Mouse (Mus musculus) T-cell, adult 2 months (primary cell): ENCODE data around the gene Epx.

ENCODE experiments used
- DNase-seq: peaks from one replicate; pipeline ENCODE4 v3.0.0; 2022; ENCODE audit warnings: low spot score

The Epx gene

DNA sequence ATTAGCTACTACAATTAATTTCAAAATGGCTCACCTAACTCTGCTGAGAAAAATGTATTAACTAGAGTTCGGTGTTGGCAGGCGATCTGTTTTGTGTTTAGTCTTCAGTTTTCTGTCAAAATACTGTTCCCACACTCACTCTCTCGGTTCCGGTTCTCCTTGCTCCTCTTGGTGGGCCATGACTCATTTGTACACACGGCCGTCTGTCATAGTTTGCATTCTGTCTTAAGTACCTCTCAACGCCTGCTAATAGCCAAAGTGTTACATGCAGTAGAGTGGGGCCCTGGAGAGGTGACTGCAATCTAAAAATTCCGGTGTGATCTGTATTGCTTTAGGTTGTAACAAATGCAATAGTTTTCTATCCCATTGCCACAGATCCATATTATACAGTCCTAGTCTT lies 34.7 kb downstream of the Epx start:
- DNase-seq: no peak

DNA sequence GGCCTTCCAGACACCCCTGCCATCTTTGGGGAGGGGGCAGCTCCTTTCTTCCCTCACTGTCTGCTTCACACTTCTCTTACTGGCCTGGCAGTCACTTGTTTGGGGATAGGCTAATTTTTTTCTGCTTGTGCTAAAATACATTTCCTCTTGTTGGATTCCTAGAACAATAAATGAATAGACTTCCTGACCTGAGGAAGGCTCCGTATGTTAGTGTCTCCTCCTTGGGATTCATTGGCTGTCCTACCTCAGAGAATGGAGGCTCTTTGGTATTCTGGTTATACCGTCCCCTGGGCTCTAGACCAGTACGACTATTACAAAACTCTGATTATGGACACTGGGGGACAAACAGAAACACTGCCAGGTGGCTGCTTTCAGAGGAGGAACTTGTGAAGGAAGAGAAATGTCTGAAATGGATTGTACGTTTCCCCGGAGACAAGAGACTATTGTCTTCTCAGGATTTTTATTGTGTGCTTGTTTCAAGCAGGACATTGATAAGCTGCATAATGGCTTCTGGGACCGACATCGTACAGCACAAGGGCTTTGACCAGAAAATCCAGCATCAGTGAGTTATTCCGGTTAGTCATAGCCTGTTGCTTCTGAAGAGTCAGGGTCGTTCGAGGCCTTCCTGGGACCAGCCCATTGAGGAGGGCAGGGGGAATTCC lies 47.0 kb downstream of the Epx start, which contains the start of gene Lpo:
TSS of gene Lpo (minus strand) at position 51 of the 662 bp plus-strand sequence.
- no peak for DNase-seq

DNA sequence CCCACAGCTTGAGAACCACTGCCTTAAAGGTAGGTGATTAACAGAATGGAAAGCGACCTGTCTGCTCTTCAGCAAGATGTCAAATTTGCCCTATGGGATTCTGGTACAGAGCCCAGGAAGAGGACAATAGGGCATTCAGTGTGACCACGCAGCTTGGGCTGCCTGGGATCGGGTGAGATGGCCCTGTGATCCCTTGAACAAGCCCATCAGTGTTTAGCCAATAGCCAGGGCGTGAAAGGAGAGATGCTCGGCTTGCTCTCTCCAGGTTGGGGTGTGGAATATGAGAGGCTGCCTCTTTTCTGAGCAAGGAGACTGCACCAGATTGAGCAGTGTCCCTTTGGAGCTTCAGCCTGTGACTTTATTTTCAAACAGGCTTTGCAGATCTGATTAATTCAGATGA lies 53.8 kb downstream of the Epx start:
- DNase-seq: no peak

DNA sequence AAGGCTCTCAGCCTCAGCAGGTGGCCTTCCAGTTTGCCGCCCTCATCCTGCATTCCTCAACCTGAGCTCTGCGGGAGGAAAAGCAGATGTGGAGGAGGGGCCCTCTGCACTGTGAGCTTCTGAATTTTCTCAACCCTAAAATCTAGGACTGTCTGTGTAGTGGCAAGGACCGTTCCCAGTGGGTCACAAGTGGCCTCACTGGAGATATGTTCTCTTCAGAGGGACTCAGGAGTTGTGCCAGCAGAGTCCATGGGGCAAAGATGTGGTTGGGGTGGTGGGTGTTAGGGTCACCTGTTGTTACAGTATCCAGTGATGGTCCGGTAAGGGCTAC lies 57.9 kb downstream of the Epx start:
- DNase-seq: no peak

DNA sequence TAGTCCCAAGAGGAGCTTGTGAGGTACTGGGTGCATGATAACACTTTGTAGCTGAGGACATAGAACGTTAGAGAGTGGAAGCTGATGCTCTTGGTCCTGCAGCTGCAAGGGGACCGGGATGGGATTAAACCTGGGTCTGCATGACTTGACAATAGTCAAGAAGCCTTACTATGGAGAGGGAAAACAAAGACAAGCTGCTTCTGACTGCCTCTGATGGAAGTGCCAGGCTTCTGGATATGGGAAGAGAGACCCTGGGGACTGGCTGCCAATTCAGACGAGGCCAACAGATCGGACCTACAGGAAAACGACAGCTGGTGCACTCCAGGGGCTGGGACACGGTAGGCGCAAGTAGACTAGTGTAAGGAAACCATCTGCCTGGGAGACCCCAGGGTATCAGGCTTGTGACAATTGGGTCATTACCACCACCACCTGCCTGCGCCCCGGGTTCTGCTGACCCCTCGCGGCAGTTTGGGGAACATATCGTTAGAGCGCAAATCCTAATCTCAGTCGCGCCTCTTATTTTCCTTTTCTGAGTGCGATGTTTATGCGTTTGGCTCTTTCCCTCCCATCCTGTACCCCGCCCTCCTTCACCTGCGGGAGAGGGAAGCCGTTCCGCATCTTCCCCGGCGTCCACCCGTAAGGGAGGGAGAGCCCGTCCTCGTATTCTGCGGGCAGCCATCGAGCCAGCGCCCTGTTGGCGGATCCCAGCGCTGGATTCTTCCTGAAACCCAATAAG lies 58.5 kb downstream of the Epx start:
- DNase-seq: peak; percentile 32

DNA sequence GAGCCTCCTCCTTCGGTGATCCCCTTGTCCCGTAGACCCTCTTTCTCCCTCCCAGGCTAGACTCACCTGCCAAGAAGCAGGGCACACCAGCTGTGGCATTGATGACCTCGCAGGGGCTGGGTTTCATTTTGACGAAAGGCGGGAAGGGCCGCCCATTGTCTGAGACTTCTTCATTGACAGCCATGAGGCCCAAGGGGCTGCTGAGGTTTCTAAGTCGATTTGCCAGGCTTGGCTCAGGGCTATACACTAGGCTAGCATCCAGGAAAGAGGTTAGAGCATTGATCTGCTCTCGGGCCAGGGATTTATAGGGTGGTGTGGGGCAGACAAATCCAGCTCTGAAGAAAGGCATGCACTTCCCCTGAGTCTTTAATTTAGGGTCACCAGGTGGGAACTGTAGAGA lies 60.5 kb downstream of the Epx start:
- no peak for DNase-seq
